Mouse (Mus musculus) limb, embryonic 15.5 days (tissue): ENCODE results near the gene Bhlhe40. TPM values are rescaled to one million over a fixed set of nuclear protein-coding genes. Genes with fewer than 3 reads are reported as not detected.

ENCODE experiments used
- ATAC-seq: fragments of 200-750 bp; cut with Nextera tagmentation; 2 replicates; pipeline ENCODE4 v1.8.0; 2017; ENCODE audit warnings: low read depth, moderate TSS enrichment; ENCODE audit not compliant: insufficient number of reproducible peaks, low FRiP score, low TSS enrichment
- H3K27ac ChIP-seq: fragments of 300-500 bp; sonication (generic); 2 replicates; pipeline ENCODE4 v1.5.1; 2015; ENCODE audit warnings: moderate library complexity, mild to moderate bottlenecking, inconsistent platforms
- H3K27me3 ChIP-seq: fragments of 300-500 bp; sonication (generic); 2 replicates; pipeline ENCODE4 v1.6.1; 2015; ENCODE audit warnings: inconsistent platforms
- H3K36me3 ChIP-seq: fragments of 300-500 bp; sonication (generic); 2 replicates; pipeline ENCODE4 v1.6.1; 2015; ENCODE audit warnings: inconsistent platforms
- H3K4me1 ChIP-seq: fragments of 300-500 bp; sonication (generic); 2 replicates; pipeline ENCODE4 v1.6.1; 2015; ENCODE audit warnings: inconsistent platforms
- H3K4me2 ChIP-seq: fragments of 300-500 bp; sonication (generic); 2 replicates; pipeline ENCODE4 v1.6.1; 2015; ENCODE audit warnings: mild to moderate bottlenecking, inconsistent platforms
- H3K4me3 ChIP-seq: fragments of 300-500 bp; sonication (generic); 2 replicates; pipeline ENCODE4 v1.5.1; 2015; ENCODE audit warnings: mild to moderate bottlenecking, inconsistent platforms
- H3K9ac ChIP-seq: fragments of 300-500 bp; sonication (generic); 2 replicates; pipeline ENCODE4 v1.6.1; 2015; ENCODE audit warnings: inconsistent platforms
- H3K9me3 ChIP-seq: fragments of 300-500 bp; sonication (generic); 2 replicates; pipeline ENCODE4 v1.6.1; 2016; ENCODE audit warnings: inconsistent platforms
- WGBS: fragments of 180-500 bp; shearing (Covaris S2); methylation state at CpG from one replicate; pipeline ENCODE4 v1.1.7; 2015; 5-methylcytosine and 5-hydroxymethylcytosine counted together
- polyA plus RNA-seq: library from polyadenylated mRNA; unstranded; fragments of >200 nt; fragmentation: Nextera tagmentation; extraction: Ambion mirVana; gene quantifications from 2 replicates; pipeline ENCODE4 v1.2.1, GENCODE M21; 2015

The Bhlhe40 gene
- polyA plus RNA-seq, 1 experiment from 2014 or later, result 44.5 TPM

DNA sequence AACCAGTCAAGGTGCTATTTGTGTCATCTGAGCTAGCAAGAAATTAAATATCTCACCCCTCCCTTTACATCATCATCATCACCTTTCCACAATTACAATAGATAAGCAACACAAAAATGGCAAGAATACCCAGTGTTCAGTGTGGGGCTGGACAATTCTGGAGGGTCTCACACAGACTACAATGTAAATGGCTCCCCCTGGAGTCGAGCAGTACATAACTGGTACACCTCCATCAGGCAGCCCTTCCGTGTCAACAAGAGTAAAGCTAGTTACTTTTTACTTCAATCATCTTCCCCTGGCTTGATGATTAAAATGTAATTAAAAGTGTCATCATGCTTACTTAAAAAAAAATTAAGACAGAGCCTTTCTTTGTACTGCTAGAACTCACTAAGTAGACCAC lies 4.6 kb upstream of the Bhlhe40 start:
- whole genome bisulfite sequencing, result 36% methylated on average over 2 of the region's 2 CpGs

DNA sequence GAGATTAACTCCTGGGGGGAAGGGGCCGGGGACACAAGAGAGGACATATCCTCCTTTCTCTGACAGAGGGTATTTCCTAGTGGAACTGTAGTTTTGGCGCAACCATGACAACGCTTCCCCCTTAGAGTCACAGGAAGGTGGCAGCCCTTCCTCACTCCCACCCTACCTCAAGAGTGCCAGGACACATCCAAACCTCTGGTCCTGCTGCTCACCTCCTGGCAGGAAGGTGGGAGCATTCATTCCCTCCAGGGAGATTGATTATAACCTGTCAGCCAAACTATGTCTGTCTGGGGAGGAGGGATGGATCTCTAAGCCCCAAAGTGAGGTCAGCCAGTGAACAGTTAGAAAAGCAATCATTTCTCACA lies 2.4 kb upstream of the Bhlhe40 start:
- H3K9me3 ChIP-seq, result no peaks in the 10 kb centered on the region
- H3K36me3 ChIP-seq, result no peaks in the 10 kb centered on the region
- H3K4me2 ChIP-seq, result peak overlapping the region; percentile 84; the same call in 1 of the 2 replicates
- 0 out of 2 replicates have a peak, but pooled peaks cover 3% of the 10 kb centered on the region for H3K27me3 ChIP-seq
- no peak overlapping the region for H3K27ac ChIP-seq
- WGBS, result 68% methylated on average over 3 of the region's 3 CpGs
- H3K4me1 ChIP-seq, result peaks cover 20% of the 10 kb centered on the region
- H3K4me3 ChIP-seq, result no peak overlapping the region; the same call in 1 of the 2 replicates
- H3K9ac ChIP-seq, result no peak overlapping the region
- no peak for ATAC-seq

More for the DNA sequence above, 4.6 kb upstream of the Bhlhe40 start:
- no peak overlapping the region for H3K4me3 ChIP-seq
- H3K27ac ChIP-seq, result no peak overlapping the region
- no peak for ATAC-seq
- H3K27me3 ChIP-seq, result 0 out of 2 replicates have a peak, but pooled peaks cover 3% of the 10 kb centered on the region
- no peaks in the 10 kb centered on the region for H3K36me3 ChIP-seq
- H3K9ac ChIP-seq, result no peak overlapping the region
- no peaks in the 10 kb centered on the region for H3K9me3 ChIP-seq
- no peak overlapping the region for H3K4me2 ChIP-seq
- H3K4me1 ChIP-seq, result peaks cover 10% of the 10 kb centered on the region

DNA sequence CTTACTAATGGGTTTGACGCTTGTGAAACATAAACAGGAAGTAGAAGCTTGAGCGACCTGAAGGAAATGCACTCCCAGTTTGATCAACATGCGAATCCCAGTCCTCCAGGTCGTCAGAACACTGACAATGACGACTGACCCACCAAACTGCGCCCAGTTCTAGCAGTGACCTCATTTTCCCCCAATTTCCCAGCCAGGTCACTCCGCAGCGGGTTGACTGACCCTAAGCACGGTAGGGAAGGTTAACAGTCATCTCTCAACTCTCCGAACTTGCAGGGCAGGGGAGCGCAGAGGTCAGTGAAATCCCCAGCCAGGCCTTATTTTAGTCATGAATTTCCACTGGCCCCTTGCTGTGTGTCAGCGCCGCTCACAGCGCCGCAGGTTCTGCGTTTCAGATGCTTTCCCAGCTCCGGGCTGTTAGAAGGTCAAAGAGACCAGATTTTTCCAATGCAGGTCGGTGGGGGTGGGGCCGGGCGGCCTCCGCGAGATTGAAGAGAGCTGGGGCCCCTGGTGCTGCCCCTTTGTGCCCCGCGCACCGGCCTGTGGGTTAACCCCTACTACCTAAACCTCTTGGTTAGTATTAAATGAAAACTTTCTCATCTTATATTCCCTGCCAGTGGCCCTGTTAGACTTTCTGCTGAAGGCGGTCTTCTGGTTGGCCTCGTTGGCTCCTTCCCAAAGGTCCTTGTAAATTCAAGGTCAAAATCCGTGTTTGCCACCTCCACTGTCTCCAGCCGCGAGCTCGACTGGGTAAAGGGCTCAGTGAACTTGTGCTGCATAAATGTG lies 1.8 kb upstream of the Bhlhe40 start:
- Histone ChIP-seq H3K9me3 (no peaks in the 10 kb centered on the region), H3K9ac (peak overlapping the region; percentile 42), H3K4me3 (peak overlapping the region; percentile 53), H3K27ac (peak overlapping the region; percentile 96), H3K4me2 (peak overlapping the region; percentile 84), H3K36me3 (no peaks in the 10 kb centered on the region), H3K27me3 (0 out of 2 replicates have a peak, but pooled peaks cover 3% of the 10 kb centered on the region), H3K4me1 (peaks cover 22% of the 10 kb centered on the region)
- WGBS, result 5% methylated on average over 31 of the region's 31 CpGs
- ATAC-seq, result no peak

DNA sequence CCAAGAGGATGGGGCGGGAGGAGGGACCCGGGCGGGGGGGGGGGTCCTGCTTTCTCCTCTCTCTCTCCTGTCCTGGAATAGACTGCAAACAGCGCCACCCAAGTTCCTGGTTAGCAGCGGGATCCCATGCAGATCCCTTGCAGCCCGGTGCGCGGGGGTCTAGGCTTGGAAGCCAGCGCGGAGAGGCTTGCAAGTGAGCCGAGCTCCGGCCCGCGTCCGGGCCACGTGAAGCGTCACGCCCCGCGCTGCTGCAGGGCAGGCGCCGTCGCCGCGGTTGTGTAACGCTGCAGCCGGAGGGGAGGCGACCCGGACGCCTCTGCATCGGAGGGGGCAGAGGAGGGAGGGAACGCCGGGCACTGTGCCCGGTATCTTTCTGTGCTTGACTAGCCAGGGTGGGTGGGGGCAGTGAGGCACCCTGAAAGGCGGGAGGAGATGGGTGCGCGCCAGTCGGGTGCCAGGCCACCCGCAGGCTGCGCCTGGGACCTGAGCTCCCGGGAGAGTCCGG lies 1.2 kb upstream of the Bhlhe40 start:
- Histone ChIP-seq H3K9ac (peak overlapping the region; percentile 42), H3K4me2 (peak overlapping the region; percentile 84), H3K27ac (peak overlapping the region; percentile 96), H3K9me3 (no peaks in the 10 kb centered on the region), H3K36me3 (peaks cover under 1% of the 10 kb centered on the region; the same call in 1 of the 2 replicates), H3K27me3 (0 out of 2 replicates have a peak, but pooled peaks cover 3% of the 10 kb centered on the region), H3K4me1 (peaks cover 22% of the 10 kb centered on the region), H3K4me3 (peak overlapping the region; percentile 53)
- ATAC-seq, result peak; percentile 69
- under 1% methylated on average over 33 of the region's 42 CpGs for WGBS

DNA sequence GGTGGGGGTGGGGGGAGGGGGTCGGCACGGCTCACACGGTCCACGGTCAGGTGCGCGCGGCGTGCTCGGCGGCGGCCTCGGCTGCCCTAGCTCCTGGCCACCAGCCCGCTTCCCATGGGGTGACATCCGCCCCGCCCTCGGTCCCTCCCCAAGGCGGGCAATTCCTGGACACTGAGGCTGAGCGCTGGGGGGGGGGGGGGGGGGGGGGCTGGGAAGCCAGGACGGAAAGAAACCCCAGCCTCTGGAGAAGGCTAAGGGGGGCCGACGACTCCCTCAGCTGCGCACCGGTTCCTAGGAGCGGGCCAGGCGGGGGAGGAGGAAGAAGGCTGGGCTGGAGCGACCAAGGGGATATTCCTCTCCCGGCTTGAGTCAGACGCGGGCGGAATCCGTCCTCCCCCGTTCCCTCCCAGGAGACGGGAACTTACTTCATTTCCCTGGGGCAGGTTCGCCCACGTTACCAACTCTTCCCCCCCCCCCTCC lies 663 bp upstream of the Bhlhe40 start:
- peak overlapping the region; percentile 96 for H3K27ac ChIP-seq
- 0% methylated on average over 14 of the region's 35 CpGs for WGBS
- H3K9ac ChIP-seq, result peak overlapping the region; percentile 42
- peak overlapping the region; percentile 53 for H3K4me3 ChIP-seq
- H3K4me1 ChIP-seq, result peaks cover 24% of the 10 kb centered on the region
- H3K4me2 ChIP-seq, result peak overlapping the region; percentile 84
- H3K9me3 ChIP-seq, result no peaks in the 10 kb centered on the region
- H3K36me3 ChIP-seq, result peaks cover 5% of the 10 kb centered on the region; the same call in 1 of the 2 replicates
- 0 out of 2 replicates have a peak, but pooled peaks cover 3% of the 10 kb centered on the region for H3K27me3 ChIP-seq
- ATAC-seq, result peak; percentile 77

DNA sequence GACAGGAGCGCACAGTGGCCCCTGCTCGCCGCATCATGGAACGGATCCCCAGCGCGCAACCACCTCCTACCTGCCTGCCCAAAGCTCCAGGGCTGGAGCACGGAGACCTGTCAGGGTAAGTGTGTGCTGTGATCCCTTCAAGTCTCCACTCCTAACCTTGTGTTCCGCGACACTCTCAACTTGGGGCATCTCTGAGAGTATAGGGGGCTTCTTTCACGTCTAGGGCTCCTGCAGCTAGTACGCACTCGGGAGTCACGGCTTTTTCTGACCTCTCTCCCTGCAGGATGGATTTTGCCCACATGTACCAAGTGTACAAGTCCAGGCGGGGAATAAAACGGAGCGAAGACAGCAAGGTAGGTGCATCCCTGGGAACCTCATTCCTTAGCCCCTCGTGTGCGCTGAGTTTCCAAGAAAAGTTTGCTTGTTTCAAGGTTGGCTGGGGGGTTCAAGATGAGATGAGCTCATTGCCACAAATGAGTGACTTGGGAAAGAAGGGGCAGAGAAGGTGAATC lies 505 bp downstream of the Bhlhe40 start:
- Histone ChIP-seq H3K27ac (peak overlapping the region; percentile 96), H3K9ac (peak overlapping the region; percentile 62), H3K36me3 (peaks cover 15% of the 10 kb centered on the region; the same call in 1 of the 2 replicates), H3K4me3 (peak overlapping the region; percentile 53), H3K27me3 (0 out of 2 replicates have a peak, but pooled peaks cover 3% of the 10 kb centered on the region), H3K4me1 (peaks cover 24% of the 10 kb centered on the region), H3K9me3 (no peaks in the 10 kb centered on the region), H3K4me2 (peak overlapping the region; percentile 84)
- WGBS, result under 1% methylated on average over 18 of the region's 18 CpGs
- ATAC-seq, result no peak

DNA sequence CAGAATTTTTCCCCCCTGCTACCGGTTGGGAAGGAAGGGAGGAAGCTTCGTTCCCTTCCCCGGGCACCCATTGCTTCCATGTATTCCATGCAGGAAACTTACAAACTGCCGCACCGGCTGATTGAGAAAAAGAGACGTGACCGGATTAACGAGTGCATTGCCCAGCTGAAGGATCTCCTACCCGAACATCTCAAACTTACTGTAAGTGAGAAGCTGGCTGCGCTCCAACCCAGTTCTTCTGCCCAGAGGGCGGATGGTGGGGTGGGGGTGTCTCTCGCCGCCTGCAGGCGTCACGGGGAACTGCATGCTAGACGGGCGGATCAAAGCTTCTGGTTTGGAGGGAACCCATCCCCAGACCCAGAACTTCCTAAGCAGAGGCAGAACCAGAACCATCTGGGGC lies 983 bp downstream of the Bhlhe40 start:
- ATAC-seq, result no peak
- H3K4me2 ChIP-seq, result peak overlapping the region; percentile 84
- no peaks in the 10 kb centered on the region for H3K9me3 ChIP-seq
- peaks cover 17% of the 10 kb centered on the region; the same call in 1 of the 2 replicates for H3K36me3 ChIP-seq
- peak overlapping the region; percentile 96 for H3K27ac ChIP-seq
- peak overlapping the region; percentile 53 for H3K4me3 ChIP-seq
- H3K4me1 ChIP-seq, result peaks cover 24% of the 10 kb centered on the region
- H3K9ac ChIP-seq, result peak overlapping the region; percentile 62; the same call in 1 of the 2 replicates
- 0 out of 2 replicates have a peak, but pooled peaks cover 3% of the 10 kb centered on the region for H3K27me3 ChIP-seq
- under 1% methylated on average over 17 of the region's 17 CpGs for WGBS

DNA sequence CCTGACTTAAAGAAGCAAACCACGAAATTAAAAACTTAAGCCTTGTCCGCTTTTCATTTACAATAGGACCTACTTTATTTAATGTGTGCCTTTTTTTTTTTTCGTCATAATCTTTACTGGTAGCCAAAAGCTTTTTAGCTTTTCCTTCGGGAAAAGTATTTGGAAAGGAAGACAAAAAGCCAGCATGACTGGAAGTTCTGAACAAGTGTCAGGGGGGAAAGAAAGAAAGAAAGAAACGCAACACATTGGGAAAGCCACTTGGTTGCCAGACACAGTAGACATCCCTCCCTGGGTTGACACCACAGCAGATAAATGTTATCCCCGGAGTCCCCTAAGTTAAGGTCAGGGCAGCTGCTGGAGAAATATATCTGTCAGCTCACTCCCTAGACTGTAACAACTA lies 1.5 kb downstream of the Bhlhe40 start:
- no peak overlapping the region for H3K9ac ChIP-seq
- H3K4me1 ChIP-seq, result peaks cover 24% of the 10 kb centered on the region
- peaks cover 17% of the 10 kb centered on the region; the same call in 1 of the 2 replicates for H3K36me3 ChIP-seq
- H3K4me2 ChIP-seq, result peak overlapping the region; percentile 84
- H3K4me3 ChIP-seq, result peak overlapping the region; percentile 53
- H3K27me3 ChIP-seq, result 0 out of 2 replicates have a peak, but pooled peaks cover 3% of the 10 kb centered on the region
- no peak overlapping the region; the same call in 1 of the 2 replicates for H3K27ac ChIP-seq
- no peak for ATAC-seq
- H3K9me3 ChIP-seq, result no peaks in the 10 kb centered on the region
- 36% methylated on average over 6 of the region's 6 CpGs for WGBS

DNA sequence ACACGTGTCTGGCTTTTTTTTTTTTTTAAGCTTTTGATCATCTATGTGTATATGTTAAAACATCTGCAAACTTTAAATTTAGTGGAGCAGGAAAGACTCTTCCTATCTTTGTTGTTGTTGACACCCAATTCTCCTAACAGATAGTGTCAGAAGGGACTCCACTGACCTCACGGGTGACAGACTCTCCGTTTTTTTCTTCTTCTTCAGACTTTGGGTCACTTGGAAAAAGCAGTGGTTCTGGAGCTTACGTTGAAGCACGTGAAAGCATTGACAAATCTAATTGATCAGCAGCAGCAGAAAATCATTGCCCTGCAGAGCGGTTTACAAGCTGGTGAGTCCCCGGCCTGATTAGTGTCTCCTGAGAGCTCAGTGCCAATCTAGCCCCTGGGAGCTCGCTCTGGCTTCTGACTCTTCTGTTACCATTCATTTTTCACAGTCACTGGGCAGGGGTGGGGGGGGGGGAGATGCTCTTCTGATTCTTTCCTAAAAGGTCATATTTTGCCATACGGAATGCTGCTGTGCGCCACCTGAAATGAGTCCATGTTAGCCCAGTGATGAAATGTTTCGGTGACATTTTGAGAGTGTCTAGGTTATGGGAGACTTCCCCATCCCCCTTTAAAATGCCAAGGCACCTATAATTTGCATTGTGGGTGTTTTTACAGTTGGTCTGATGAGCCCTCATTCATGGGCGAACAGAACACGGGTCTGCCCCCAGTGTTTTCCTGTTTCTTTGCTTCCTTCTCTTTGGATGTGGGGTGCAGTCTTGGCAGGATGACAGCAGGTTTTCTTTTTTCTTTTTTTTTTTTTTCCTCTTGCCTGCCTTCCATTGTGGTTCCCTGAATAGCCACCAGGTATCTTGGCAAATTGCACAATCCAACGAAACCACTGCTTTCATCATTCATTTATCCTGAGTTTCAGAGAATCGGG lies 2.1 kb downstream of the Bhlhe40 start:
- Histone ChIP-seq H3K9me3 (no peaks in the 10 kb centered on the region), H3K36me3 (peaks cover 17% of the 10 kb centered on the region; the same call in 1 of the 2 replicates), H3K27me3 (0 out of 2 replicates have a peak, but pooled peaks cover 3% of the 10 kb centered on the region), H3K27ac (no peak overlapping the region), H3K4me2 (peak overlapping the region; percentile 84), H3K9ac (no peak overlapping the region), H3K4me1 (peaks cover 26% of the 10 kb centered on the region), H3K4me3 (peak overlapping the region; percentile 53)
- no peak for ATAC-seq
- WGBS, result 68% methylated on average over 15 of the region's 15 CpGs

DNA sequence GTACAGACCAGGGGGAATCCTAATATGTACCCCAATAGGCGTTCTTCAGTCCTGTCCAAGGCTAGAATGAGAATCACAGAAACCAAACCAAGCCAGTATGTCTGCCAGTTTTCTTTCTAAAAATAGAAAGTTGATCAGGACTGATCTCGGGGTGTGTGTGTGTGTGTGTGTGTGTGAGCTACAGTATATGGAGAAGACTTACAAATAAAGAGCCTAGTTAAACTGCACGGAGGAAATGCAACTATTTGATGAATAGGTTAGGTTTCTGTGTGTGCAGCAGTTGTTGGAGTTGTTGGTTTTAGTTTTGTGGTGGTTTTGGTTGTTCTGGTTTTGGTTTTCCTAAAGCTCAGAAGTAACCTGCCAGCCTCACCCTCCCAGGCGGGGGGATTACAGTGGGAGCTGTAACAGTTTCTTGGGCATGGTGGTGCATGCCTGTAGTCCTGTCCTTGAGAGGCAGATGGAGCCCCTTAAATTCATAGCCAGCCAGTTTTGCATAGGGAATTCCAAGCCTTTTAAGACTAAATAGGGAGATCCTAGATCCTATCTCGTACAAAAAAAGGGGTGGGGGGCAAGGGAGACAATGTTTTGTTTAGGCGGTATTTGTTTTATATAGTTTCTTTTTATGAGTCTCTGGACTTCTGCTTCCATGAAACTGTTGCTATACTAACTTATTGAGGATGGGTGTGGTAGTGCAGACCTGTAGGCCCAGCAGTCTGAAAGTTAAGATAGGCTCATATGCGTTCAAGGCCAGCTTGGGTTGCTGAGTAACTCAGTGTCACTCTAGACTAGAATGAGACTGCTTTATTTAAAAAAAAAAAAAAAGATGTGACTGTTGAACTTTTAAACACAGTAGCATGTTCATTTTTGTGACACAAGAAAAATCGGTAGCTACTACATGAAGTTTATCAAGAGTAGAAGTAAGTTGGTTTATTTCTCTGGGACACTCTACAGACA lies 3.1 kb downstream of the Bhlhe40 start:
- Histone ChIP-seq H3K4me2 (peak overlapping the region; percentile 84; the same call in 1 of the 2 replicates), H3K9ac (no peak overlapping the region), H3K27me3 (no peaks in the 10 kb centered on the region), H3K27ac (no peak overlapping the region), H3K4me1 (peaks cover 30% of the 10 kb centered on the region), H3K36me3 (peaks cover 17% of the 10 kb centered on the region; the same call in 1 of the 2 replicates), H3K9me3 (no peaks in the 10 kb centered on the region), H3K4me3 (peak overlapping the region; percentile 53)
- WGBS, result 77% methylated on average over 8 of the region's 8 CpGs
- ATAC-seq, result no peak
